Mouse (Mus musculus): Measurements from ENCODE around the gene Iqsec1. TPM values are rescaled to one million over a fixed set of nuclear protein-coding genes. Genes with fewer than 3 reads are reported as not detected.

Gene Iqsec1
- total and polyA plus RNA-seq, 2 experiments from 2014 or later: 29.0 to 175 TPM

GRCm38 (mm10) chr6:90899266-90899665 is 89.2 kb downstream of the Iqsec1 start:
- Histone ChIP-seq H3K4me1 (ENCODE audit: insufficient read depth, low read length) (no peaks in the 10 kb centered on the region), H3K27ac (no peak overlapping the region), H3K4me2 (ENCODE audit: low read depth, low read length) (no peak overlapping the region), H3K27me3 (ENCODE audit: insufficient read depth, low read length) (no peaks in the 10 kb centered on the region), H3K4me3 (ENCODE audit: low read length) (no peak overlapping the region), H3K9ac (replicated peaks; ENCODE audit: low read length) (no peak overlapping the region), H3K9me3 (ENCODE audit: low read length) (no peaks in the 10 kb centered on the region), H3K36me3 (ENCODE audit: insufficient read depth, low read length) (no peaks in the 10 kb centered on the region)
- 95% methylated on average over 1 of the region's 1 CpGs for WGBS
- DNase-seq (ENCODE audit: low spot score) (no peak), ATAC-seq (no peak)
- no peak for TF ChIP-seq CTCF (IDR thresholded peaks at IDR 0.05; ENCODE audit: low read depth)

GRCm38 (mm10) chr6:90898107-90898506 is 90.4 kb downstream of the Iqsec1 start:
- no peak overlapping the region for H3K27ac ChIP-seq
- H3K4me2 ChIP-seq (ENCODE audit: low read depth, low read length): no peak overlapping the region
- no peak for ATAC-seq
- no peak overlapping the region for H3K4me3 ChIP-seq (ENCODE audit: low read length)
- no peaks in the 10 kb centered on the region for H3K27me3 ChIP-seq (ENCODE audit: insufficient read depth, low read length)
- no peaks in the 10 kb centered on the region for H3K4me1 ChIP-seq (ENCODE audit: insufficient read depth, low read length)
- no peak for TF ChIP-seq CTCF (IDR thresholded peaks at IDR 0.05; ENCODE audit: low read depth)
- no peak for DNase-seq (ENCODE audit: low spot score)
- WGBS: 41% methylated on average over 1 of the region's 1 CpGs
- no peaks in the 10 kb centered on the region for H3K36me3 ChIP-seq (ENCODE audit: insufficient read depth, low read length)
- H3K9ac ChIP-seq (replicated peaks; ENCODE audit: low read length): no peak overlapping the region
- H3K9me3 ChIP-seq (ENCODE audit: low read length): no peaks in the 10 kb centered on the region

- Histone ChIP-seq H3K27me3 (ENCODE audit: insufficient read depth, low read length) (no peaks in the 10 kb centered on the region), H3K27ac (no peak overlapping the region), H3K9me3 (ENCODE audit: low read length) (no peaks in the 10 kb centered on the region), H3K4me3 (ENCODE audit: low read length) (no peak overlapping the region), H3K9ac (replicated peaks; ENCODE audit: low read length) (no peak overlapping the region), H3K4me1 (ENCODE audit: insufficient read depth, low read length) (no peaks in the 10 kb centered on the region), H3K36me3 (ENCODE audit: insufficient read depth, low read length) (no peaks in the 10 kb centered on the region), H3K4me2 (ENCODE audit: low read depth, low read length) (no peak overlapping the region)
- WGBS: 94% methylated on average over 1 of the region's 1 CpGs
- ATAC-seq (no peak), DNase-seq (ENCODE audit: low spot score) (no peak)
- no peak for TF ChIP-seq CTCF (IDR thresholded peaks at IDR 0.05; ENCODE audit: low read depth)
Measured at GRCm38 (mm10) chr6:90892401-90892800, 96.1 kb downstream of the Iqsec1 start.

GRCm38 (mm10) chr6:90889356-90890285 is 98.9 kb downstream of the Iqsec1 start:
- H3K4me3 ChIP-seq (ENCODE audit: low read length): no peak overlapping the region
- H3K9ac ChIP-seq (replicated peaks; ENCODE audit: low read length): no peak overlapping the region
- H3K36me3 ChIP-seq (ENCODE audit: insufficient read depth, low read length): no peaks in the 10 kb centered on the region
- DNase-seq (ENCODE audit: low spot score): peak; percentile 20
- no peak for TF ChIP-seq CTCF (IDR thresholded peaks at IDR 0.05; ENCODE audit: low read depth)
- 0 out of 2 replicates have a peak, but pooled peaks have one; percentile 59 for ATAC-seq
- H3K9me3 ChIP-seq (ENCODE audit: low read length): no peaks in the 10 kb centered on the region
- H3K27ac ChIP-seq: no peak overlapping the region
- no peaks in the 10 kb centered on the region for H3K27me3 ChIP-seq (ENCODE audit: insufficient read depth, low read length)
- no peaks in the 10 kb centered on the region for H3K4me1 ChIP-seq (ENCODE audit: insufficient read depth, low read length)
- 61% methylated on average over 7 of the region's 7 CpGs for WGBS
- H3K4me2 ChIP-seq (ENCODE audit: low read depth, low read length): no peak overlapping the region

GRCm38 (mm10) chr6:90887024-90887775 is 101.3 kb downstream of the Iqsec1 start:
- Histone ChIP-seq H3K4me2 (ENCODE audit: low read depth, low read length) (no peak overlapping the region), H3K9me3 (ENCODE audit: low read length) (no peaks in the 10 kb centered on the region), H3K36me3 (ENCODE audit: insufficient read depth, low read length) (no peaks in the 10 kb centered on the region), H3K27me3 (ENCODE audit: insufficient read depth, low read length) (no peaks in the 10 kb centered on the region), H3K27ac (no peak overlapping the region), H3K4me3 (ENCODE audit: low read length) (no peak overlapping the region), H3K4me1 (ENCODE audit: insufficient read depth, low read length) (no peaks in the 10 kb centered on the region), H3K9ac (replicated peaks; ENCODE audit: low read length) (no peak overlapping the region)
- no peak for TF ChIP-seq CTCF (IDR thresholded peaks at IDR 0.05; ENCODE audit: low read depth)
- DNase-seq (ENCODE audit: low spot score): no peak
- no peak for ATAC-seq
- WGBS: 58% methylated on average over 5 of the region's 5 CpGs

GRCm38 (mm10) chr6:90885626-90886025 is 102.9 kb downstream of the Iqsec1 start:
- ATAC-seq (no peak), DNase-seq (ENCODE audit: low spot score) (no peak)
- Histone ChIP-seq H3K4me1 (ENCODE audit: insufficient read depth, low read length) (no peaks in the 10 kb centered on the region; the same call in 1 of the 2 replicates), H3K27me3 (ENCODE audit: insufficient read depth, low read length) (no peaks in the 10 kb centered on the region), H3K4me3 (ENCODE audit: low read length) (no peak overlapping the region), H3K9me3 (ENCODE audit: low read length) (no peaks in the 10 kb centered on the region), H3K9ac (replicated peaks; ENCODE audit: low read length) (no peak overlapping the region), H3K4me2 (ENCODE audit: low read depth, low read length) (no peak overlapping the region), H3K27ac (no peak overlapping the region), H3K36me3 (ENCODE audit: insufficient read depth, low read length) (no peaks in the 10 kb centered on the region)
- TF ChIP-seq CTCF (IDR thresholded peaks at IDR 0.05; ENCODE audit: low read depth): no peak
- WGBS: 100% methylated on average over 1 of the region's 1 CpGs

Measured in hindbrain, postnatal 0 days (tissue).